Mouse (Mus musculus) embryonic facial prominence, embryonic 12.5 days (tissue): ENCODE measurements around the gene Camta2. TPM values are rescaled to one million over a fixed set of nuclear protein-coding genes. Genes with fewer than 3 reads are reported as not detected.

Experiments used
- ATAC-seq: fragments of 200-750 bp; cut with Nextera tagmentation; 2 replicates; pipeline ENCODE4 v1.8.0; 2017; ENCODE audit not compliant: insufficient number of reproducible peaks, insufficient read depth, low FRiP score, low TSS enrichment
- H3K27ac ChIP-seq: fragments of 300-500 bp; sonication (generic); 2 replicates; pipeline ENCODE4 v1.5.1; 2016; ENCODE audit warnings: mild to moderate bottlenecking
- H3K27me3 ChIP-seq: fragments of 300-500 bp; sonication (generic); 2 replicates; pipeline ENCODE4 v1.6.1; 2016; ENCODE audit warnings: mild to moderate bottlenecking, moderate library complexity
- H3K36me3 ChIP-seq: fragments of 300-500 bp; sonication (generic); 2 replicates; pipeline ENCODE4 v1.6.1; 2016; ENCODE audit warnings: mild to moderate bottlenecking
- H3K4me1 ChIP-seq: fragments of 300-500 bp; sonication (generic); 2 replicates; pipeline ENCODE4 v1.6.1; 2016
- H3K4me2 ChIP-seq: fragments of 300-500 bp; sonication (generic); replicated peaks from 2 replicates; pipeline ENCODE4 v1.6.1; 2016; ENCODE audit warnings: mild to moderate bottlenecking, moderate library complexity
- H3K4me3 ChIP-seq: fragments of 300-500 bp; sonication (generic); 2 replicates; pipeline ENCODE4 v1.5.1; 2016; ENCODE audit warnings: mild to moderate bottlenecking
- H3K9ac ChIP-seq: fragments of 300-500 bp; sonication (generic); 2 replicates; pipeline ENCODE4 v1.6.1; 2016; ENCODE audit warnings: mild to moderate bottlenecking, moderate library complexity
- H3K9me3 ChIP-seq: fragments of 300-500 bp; sonication (generic); 2 replicates; pipeline ENCODE4 v1.6.1; 2016; ENCODE audit warnings: mild to moderate bottlenecking, moderate library complexity
- WGBS: fragments of 180-500 bp; shearing (Covaris S2); methylation state at CpG from one replicate; pipeline ENCODE4 v1.1.7; 2016; 5-methylcytosine and 5-hydroxymethylcytosine counted together
- polyA plus RNA-seq: library from polyadenylated mRNA; unstranded; fragments of >200 nt; fragmentation: Nextera tagmentation; extraction: Ambion mirVana; gene quantifications from 2 replicates; pipeline ENCODE4 v1.2.1, GENCODE M21; 2016

Gene Camta2
- polyA plus RNA-seq, 1 experiment from 2014 or later = 12.0 TPM

GRCm38 (mm10) chr11:70644564-70645103 lies 43.3 kb downstream of the Camta2 start:
- peak overlapping the region; percentile 17; the same call in 1 of the 2 replicates for H3K9ac ChIP-seq
- no peaks in the 10 kb centered on the region for H3K9me3 ChIP-seq
- peaks cover 25% of the 10 kb centered on the region for H3K4me1 ChIP-seq
- H3K4me2 ChIP-seq = no peak overlapping the region
- no peak overlapping the region for H3K27ac ChIP-seq
- WGBS = 98% methylated on average over 8 of the region's 8 CpGs
- no peaks in the 10 kb centered on the region for H3K27me3 ChIP-seq
- H3K36me3 ChIP-seq = peaks cover 43% of the 10 kb centered on the region
- no peak for ATAC-seq
- H3K4me3 ChIP-seq = no peak overlapping the region

DNA sequence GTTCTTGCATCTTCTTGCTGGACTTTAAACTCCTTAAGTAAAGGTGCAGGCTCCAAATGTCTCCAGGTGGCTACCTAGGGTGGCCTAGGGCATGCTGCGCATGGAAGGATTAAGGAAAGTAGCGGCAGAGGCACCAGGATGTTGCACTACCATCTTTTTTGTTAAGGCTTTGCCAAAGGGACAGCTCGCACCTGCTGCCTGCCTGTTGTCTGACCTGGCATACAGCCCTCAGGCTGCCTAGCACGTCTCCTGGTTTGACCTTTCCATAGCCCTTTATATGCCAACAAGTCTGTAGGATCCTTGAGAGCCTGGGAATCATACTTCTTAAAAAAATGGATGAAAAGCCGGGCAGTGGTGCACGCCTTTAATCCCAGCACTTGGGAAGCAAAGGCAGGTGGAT lies 44.9 kb downstream of the Camta2 start:
- H3K27me3 ChIP-seq = no peaks in the 10 kb centered on the region
- ATAC-seq = no peak
- peaks cover 30% of the 10 kb centered on the region for H3K36me3 ChIP-seq
- H3K9me3 ChIP-seq = no peaks in the 10 kb centered on the region
- 92% methylated on average over 6 of the region's 6 CpGs for WGBS
- H3K4me2 ChIP-seq = no peak overlapping the region
- H3K9ac ChIP-seq = no peak overlapping the region
- H3K4me1 ChIP-seq = peaks cover 12% of the 10 kb centered on the region
- no peak overlapping the region for H3K4me3 ChIP-seq
- H3K27ac ChIP-seq = no peak overlapping the region

- no peaks in the 10 kb centered on the region for H3K27me3 ChIP-seq
- ATAC-seq = no peak
- no peak overlapping the region for H3K9ac ChIP-seq
- no peak overlapping the region for H3K4me2 ChIP-seq
- H3K4me1 ChIP-seq = peaks cover 12% of the 10 kb centered on the region
- H3K9me3 ChIP-seq = no peaks in the 10 kb centered on the region
- 78% methylated on average over 7 of the region's 7 CpGs for WGBS
- H3K36me3 ChIP-seq = peaks cover 30% of the 10 kb centered on the region
- H3K4me3 ChIP-seq = no peak overlapping the region
- no peak overlapping the region for H3K27ac ChIP-seq
Observed at GRCm38 (mm10) chr11:70641241-70641640, 46.7 kb downstream of the Camta2 start.

DNA sequence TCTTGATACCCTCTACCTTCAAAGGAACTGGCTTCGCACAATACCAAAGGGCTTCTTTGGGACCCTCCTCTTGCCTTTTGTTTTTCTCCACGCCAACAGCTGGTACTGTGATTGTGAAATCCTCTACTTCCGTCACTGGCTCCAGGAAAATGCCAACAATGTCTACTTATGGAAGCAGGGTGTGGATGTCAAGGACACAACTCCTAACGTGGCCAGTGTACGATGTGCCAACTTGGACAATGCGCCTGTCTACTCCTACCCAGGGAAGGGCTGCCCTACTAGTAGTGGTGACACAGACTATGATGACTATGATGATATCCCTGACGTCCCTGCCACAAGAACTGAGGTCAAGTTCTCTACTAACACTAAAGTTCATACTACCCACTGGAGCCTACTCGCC lies 47.9 kb downstream of the Camta2 start:
- H3K4me1 ChIP-seq = 0 out of 2 replicates have a peak, but pooled peaks cover under 1% of the 10 kb centered on the region
- ATAC-seq = no peak
- no peaks in the 10 kb centered on the region for H3K27me3 ChIP-seq
- H3K36me3 ChIP-seq = peaks cover 22% of the 10 kb centered on the region
- H3K9ac ChIP-seq = no peak overlapping the region
- no peak overlapping the region for H3K27ac ChIP-seq
- H3K4me2 ChIP-seq = no peak overlapping the region
- no peak overlapping the region for H3K4me3 ChIP-seq
- H3K9me3 ChIP-seq = no peaks in the 10 kb centered on the region
- 83% methylated on average over 8 of the region's 8 CpGs for WGBS

DNA sequence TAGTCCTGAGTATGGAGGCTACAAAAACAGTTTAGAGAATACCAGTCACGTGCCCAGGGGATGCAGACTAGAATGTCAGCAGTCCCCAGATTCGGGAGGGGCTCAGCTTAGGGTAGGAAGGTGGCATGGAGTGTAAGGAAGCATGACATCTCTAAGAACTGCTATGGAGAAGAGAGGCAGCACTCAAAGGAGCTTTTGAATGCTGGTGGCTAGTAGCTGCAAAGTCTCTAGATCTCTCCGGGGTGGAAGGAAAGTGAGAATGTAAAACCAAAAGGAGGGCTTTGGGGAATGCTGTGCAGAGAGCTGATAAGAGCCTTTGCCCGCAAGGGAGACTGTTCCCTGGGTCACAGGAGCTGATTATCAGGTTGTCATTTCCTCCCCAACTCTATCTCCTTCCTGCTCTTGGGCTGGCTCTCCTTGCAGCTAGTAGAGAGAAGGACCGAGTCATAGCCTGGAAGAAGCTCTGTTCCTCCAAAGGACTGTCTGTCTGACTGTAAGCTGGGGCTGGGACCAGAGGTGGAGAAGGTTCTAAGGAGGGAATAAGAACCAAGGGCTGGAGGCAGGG lies 49.1 kb downstream of the Camta2 start, which contains the start of gene Gp1ba:
Gene Gp1ba, plus strand, starts transcription at position 409 of the 565 bp plus-strand sequence.
- Histone ChIP-seq H3K27me3 (no peaks in the 10 kb centered on the region), H3K9ac (no peak within 1 kb of the TSS), H3K4me2 (no peak within 1 kb of the TSS), H3K9me3 (no peaks in the 10 kb centered on the region), H3K4me3 (no peak within 1 kb of the TSS), H3K27ac (no peak within 1 kb of the TSS), H3K4me1 (no peaks in the 10 kb centered on the region), H3K36me3 (peaks cover 11% of the 10 kb centered on the region; the same call in 1 of the 2 replicates)
- WGBS = 49% methylated on average over 5 of the region's 5 CpGs
- no peak for ATAC-seq

- H3K9ac ChIP-seq = no peak overlapping the region
- H3K27me3 ChIP-seq = no peaks in the 10 kb centered on the region
- peaks cover 8% of the 10 kb centered on the region; the same call in 1 of the 2 replicates for H3K36me3 ChIP-seq
- H3K9me3 ChIP-seq = no peaks in the 10 kb centered on the region
- WGBS = 82% methylated on average over 1 of the region's 1 CpGs
- ATAC-seq = no peak
- no peak overlapping the region for H3K4me3 ChIP-seq
- no peaks in the 10 kb centered on the region for H3K4me1 ChIP-seq
- H3K27ac ChIP-seq = no peak overlapping the region
- H3K4me2 ChIP-seq = no peak overlapping the region
Observed at GRCm38 (mm10) chr11:70638293-70638692, 49.6 kb downstream of the Camta2 start.

DNA sequence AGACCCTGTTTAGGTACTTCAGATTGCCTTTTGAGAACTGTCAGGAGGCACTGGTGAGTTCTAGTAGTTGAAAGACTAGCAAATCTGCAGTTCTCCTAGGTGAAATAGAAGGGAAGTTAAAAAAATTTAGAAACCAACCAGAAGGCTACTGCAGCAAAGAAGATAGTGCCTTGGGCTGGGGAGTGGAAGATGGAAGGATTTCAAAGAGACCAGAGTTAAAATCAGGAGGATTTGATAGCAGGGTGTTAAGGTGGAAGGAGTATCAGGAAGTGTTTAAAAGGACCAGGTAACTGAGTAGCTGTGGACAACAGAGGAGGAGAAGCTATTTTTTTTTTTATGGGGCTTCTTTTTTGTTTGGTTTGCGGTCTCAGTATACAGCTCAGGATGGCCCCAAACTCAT lies 50.1 kb downstream of the Camta2 start:
- H3K9me3 ChIP-seq = no peaks in the 10 kb centered on the region
- H3K27me3 ChIP-seq = no peaks in the 10 kb centered on the region
- H3K9ac ChIP-seq = no peak overlapping the region
- no peaks in the 10 kb centered on the region for H3K4me1 ChIP-seq
- no peak overlapping the region for H3K27ac ChIP-seq
- H3K36me3 ChIP-seq = peaks cover 3% of the 10 kb centered on the region; the same call in 1 of the 2 replicates
- no peak for ATAC-seq
- 100% methylated on average over 1 of the region's 1 CpGs for WGBS
- no peak overlapping the region for H3K4me3 ChIP-seq
- H3K4me2 ChIP-seq = no peak overlapping the region

GRCm38 (mm10) chr11:70635601-70636000 lies 52.3 kb downstream of the Camta2 start:
- Histone ChIP-seq H3K4me3 (no peak overlapping the region), H3K4me2 (no peak overlapping the region), H3K27ac (no peak overlapping the region), H3K36me3 (no peaks in the 10 kb centered on the region), H3K27me3 (no peaks in the 10 kb centered on the region), H3K4me1 (no peaks in the 10 kb centered on the region), H3K9ac (no peak overlapping the region), H3K9me3 (no peaks in the 10 kb centered on the region)
- WGBS = 78% methylated on average over 4 of the region's 4 CpGs
- ATAC-seq = no peak

DNA sequence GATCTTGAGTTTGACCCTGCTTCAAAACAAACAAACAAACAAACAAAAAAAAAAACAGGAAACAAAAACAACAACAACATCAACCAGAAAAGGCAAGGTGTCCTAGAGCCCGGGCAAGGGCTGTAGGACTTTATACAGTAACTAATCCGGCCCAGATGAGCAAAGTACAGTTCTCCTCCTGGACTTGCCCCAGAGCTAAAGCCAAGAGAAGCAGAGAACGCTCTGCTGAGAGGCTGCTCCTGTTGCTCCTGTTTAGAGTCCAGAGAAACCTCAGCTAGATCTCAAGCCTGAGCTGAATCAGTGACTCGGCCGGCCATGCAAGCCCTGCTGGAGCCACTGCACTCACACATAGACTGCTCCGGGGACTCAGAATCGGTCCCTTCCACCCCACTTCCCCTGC lies 57.8 kb downstream of the Camta2 start:
- H3K9me3 ChIP-seq = no peaks in the 10 kb centered on the region
- H3K36me3 ChIP-seq = no peaks in the 10 kb centered on the region
- H3K4me1 ChIP-seq = no peaks in the 10 kb centered on the region
- H3K4me3 ChIP-seq = no peak overlapping the region
- WGBS = 73% methylated on average over 7 of the region's 7 CpGs
- no peak overlapping the region for H3K27ac ChIP-seq
- H3K27me3 ChIP-seq = no peaks in the 10 kb centered on the region
- no peak for ATAC-seq
- H3K4me2 ChIP-seq = no peak overlapping the region
- no peak overlapping the region for H3K9ac ChIP-seq

DNA sequence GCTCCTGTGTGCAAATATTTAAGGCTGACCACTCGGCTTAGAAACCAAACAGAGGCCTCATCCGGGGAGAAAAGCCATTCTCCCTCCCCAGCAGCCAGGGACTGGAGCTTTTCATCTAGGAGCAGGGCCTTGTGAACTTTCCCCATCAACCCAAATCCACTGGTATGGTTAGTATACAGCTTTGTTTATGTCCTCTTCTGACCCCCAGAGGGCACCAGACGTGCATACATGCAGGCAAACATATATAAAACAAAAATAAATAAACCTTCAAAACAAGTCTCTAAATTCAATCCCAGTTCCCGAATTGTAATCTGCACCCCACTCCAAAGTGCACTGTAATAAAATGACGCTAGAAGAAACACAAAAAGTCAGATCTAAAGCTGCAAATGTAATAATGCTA lies 58.3 kb downstream of the Camta2 start:
- H3K27ac ChIP-seq = no peak overlapping the region
- no peak overlapping the region for H3K4me2 ChIP-seq
- no peaks in the 10 kb centered on the region for H3K4me1 ChIP-seq
- no peak overlapping the region for H3K9ac ChIP-seq
- 60% methylated on average over 5 of the region's 5 CpGs for WGBS
- no peaks in the 10 kb centered on the region for H3K27me3 ChIP-seq
- no peaks in the 10 kb centered on the region for H3K36me3 ChIP-seq
- no peak overlapping the region for H3K4me3 ChIP-seq
- ATAC-seq = no peak
- no peaks in the 10 kb centered on the region for H3K9me3 ChIP-seq

DNA sequence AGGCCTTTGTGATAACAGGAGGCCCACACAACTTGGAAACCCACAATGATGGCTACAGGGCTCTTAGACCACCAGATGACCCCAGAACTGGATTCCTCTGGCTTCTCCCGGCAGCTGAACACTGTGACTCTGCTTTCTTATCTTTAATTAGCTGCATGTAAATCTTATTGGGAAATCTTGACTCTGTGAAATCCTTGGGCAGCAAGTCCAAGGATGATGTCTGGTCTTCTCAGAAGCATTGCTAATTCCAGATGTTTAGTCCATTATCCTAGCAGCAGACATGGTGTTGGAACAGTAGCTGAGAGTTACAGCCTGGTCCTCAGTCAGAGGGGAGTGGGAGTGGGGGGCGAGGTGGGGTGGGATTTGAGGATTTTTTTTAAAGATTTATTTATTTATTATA lies 59.5 kb downstream of the Camta2 start:
- Histone ChIP-seq H3K9ac (no peak overlapping the region), H3K4me3 (no peak overlapping the region), H3K36me3 (no peaks in the 10 kb centered on the region), H3K27ac (no peak overlapping the region), H3K9me3 (no peaks in the 10 kb centered on the region), H3K4me1 (no peaks in the 10 kb centered on the region), H3K4me2 (no peak overlapping the region), H3K27me3 (no peaks in the 10 kb centered on the region)
- 74% methylated on average over 2 of the region's 2 CpGs for WGBS
- ATAC-seq = no peak

GRCm38 (mm10) chr11:70626877-70627276 lies 61.0 kb downstream of the Camta2 start:
- Histone ChIP-seq H3K9ac (no peak overlapping the region), H3K27me3 (no peaks in the 10 kb centered on the region), H3K36me3 (no peaks in the 10 kb centered on the region), H3K4me1 (no peaks in the 10 kb centered on the region), H3K4me3 (no peak overlapping the region), H3K4me2 (no peak overlapping the region), H3K9me3 (no peaks in the 10 kb centered on the region), H3K27ac (no peak overlapping the region)
- no peak for ATAC-seq
- 65% methylated on average over 4 of the region's 4 CpGs for WGBS
